Mouse (Mus musculus): ENCODE data around the gene Ednra. TPM values are rescaled to one million over a fixed set of nuclear protein-coding genes. Genes with fewer than 3 reads are reported as not detected.
A peak's percentile ranks its signal among the peaks of the same experiment; 100 is the strongest.

Gene Ednra
- 56.3 and 58.4 TPM in 2 replicates for polyA plus RNA-seq (2015; fragmentation: Nextera tagmentation; extraction: Ambion mirVana)

GRCm38 (mm10) chr8:77724046-77724930 is at the start of gene Ednra:
Gene Ednra, minus strand, starts transcription at chr8:77724464.
- H3K27me3 ChIP-seq, result no peaks in the 10 kb centered on the region
- WGBS, result under 1% methylated on average over 27 of the region's 27 CpGs
- H3K4me1 ChIP-seq, result peaks cover 53% of the 10 kb centered on the region
- H3K9me3 ChIP-seq, result no peaks in the 10 kb centered on the region
- peak within 1 kb of the TSS; percentile 89 for H3K9ac ChIP-seq
- ATAC-seq (ENCODE audit: insufficient number of reproducible peaks, insufficient read depth, low FRiP score, low TSS enrichment, low read depth), result peak; percentile 78
- peak within 1 kb of the TSS; percentile 68 for H3K4me2 ChIP-seq
- peaks cover 9% of the 10 kb centered on the region for H3K36me3 ChIP-seq
- H3K27ac ChIP-seq, result peak within 1 kb of the TSS; percentile 99
- peak within 1 kb of the TSS; percentile 64 for H3K4me3 ChIP-seq

GRCm38 (mm10) chr8:77773831-77774230 is 49.6 kb upstream of the Ednra start:
- H3K4me3 ChIP-seq, result no peak overlapping the region
- H3K4me1 ChIP-seq, result peaks cover 4% of the 10 kb centered on the region; the same call in 1 of the 2 replicates
- H3K4me2 ChIP-seq, result no peak overlapping the region
- 55% methylated on average over 4 of the region's 4 CpGs for WGBS
- H3K27ac ChIP-seq, result no peak overlapping the region
- no peaks in the 10 kb centered on the region for H3K27me3 ChIP-seq
- no peaks in the 10 kb centered on the region for H3K36me3 ChIP-seq
- ATAC-seq (ENCODE audit: insufficient number of reproducible peaks, insufficient read depth, low FRiP score, low TSS enrichment, low read depth), result no peak
- H3K9ac ChIP-seq, result no peak overlapping the region
- no peaks in the 10 kb centered on the region for H3K9me3 ChIP-seq

- no peak for ATAC-seq (ENCODE audit: insufficient number of reproducible peaks, insufficient read depth, low FRiP score, low TSS enrichment, low read depth)
These were observed 49.0 kb upstream of the Ednra start for GRCm38 (mm10) chr8:77773256-77773655.

GRCm38 (mm10) chr8:77772210-77772886 is 48.1 kb upstream of the Ednra start:
- H3K36me3 ChIP-seq, result no peaks in the 10 kb centered on the region

More at GRCm38 (mm10) chr8:77773256-77773655, 49.0 kb upstream of the Ednra start:
- peaks cover 4% of the 10 kb centered on the region; the same call in 1 of the 2 replicates for H3K4me1 ChIP-seq
- WGBS, result 76% methylated on average over 5 of the region's 5 CpGs
- H3K36me3 ChIP-seq, result no peaks in the 10 kb centered on the region
- no peak overlapping the region for H3K4me2 ChIP-seq
- no peak overlapping the region for H3K9ac ChIP-seq
- H3K4me3 ChIP-seq, result no peak overlapping the region
- H3K27ac ChIP-seq, result no peak overlapping the region
- H3K27me3 ChIP-seq, result no peaks in the 10 kb centered on the region
- no peaks in the 10 kb centered on the region for H3K9me3 ChIP-seq

GRCm38 (mm10) chr8:77770966-77771365 is 46.7 kb upstream of the Ednra start:
- no peak overlapping the region for H3K27ac ChIP-seq
- no peaks in the 10 kb centered on the region for H3K27me3 ChIP-seq
- no peak overlapping the region for H3K4me3 ChIP-seq
- H3K36me3 ChIP-seq, result no peaks in the 10 kb centered on the region
- no peak overlapping the region for H3K4me2 ChIP-seq
- no peak for ATAC-seq (ENCODE audit: insufficient number of reproducible peaks, insufficient read depth, low FRiP score, low TSS enrichment, low read depth)
- H3K4me1 ChIP-seq, result peaks cover 4% of the 10 kb centered on the region; the same call in 1 of the 2 replicates
- no peak overlapping the region for H3K9ac ChIP-seq
- no peaks in the 10 kb centered on the region for H3K9me3 ChIP-seq
- 44% methylated on average over 3 of the region's 3 CpGs for WGBS

More at GRCm38 (mm10) chr8:77772210-77772886, 48.1 kb upstream of the Ednra start:
- peaks cover 4% of the 10 kb centered on the region; the same call in 1 of the 2 replicates for H3K4me1 ChIP-seq
- no peak overlapping the region for H3K4me3 ChIP-seq
- no peak overlapping the region for H3K4me2 ChIP-seq
- no peak overlapping the region for H3K9ac ChIP-seq
- H3K27me3 ChIP-seq, result no peaks in the 10 kb centered on the region
- no peak overlapping the region for H3K27ac ChIP-seq
- no peaks in the 10 kb centered on the region for H3K9me3 ChIP-seq
- ATAC-seq (ENCODE audit: insufficient number of reproducible peaks, insufficient read depth, low FRiP score, low TSS enrichment, low read depth), result no peak
- 52% methylated on average over 5 of the region's 5 CpGs for whole genome bisulfite sequencing

- H3K4me1 ChIP-seq, result peaks cover 4% of the 10 kb centered on the region; the same call in 1 of the 2 replicates
- H3K9ac ChIP-seq, result no peak overlapping the region
- no peak overlapping the region for H3K4me2 ChIP-seq
- no peak overlapping the region for H3K4me3 ChIP-seq
- H3K9me3 ChIP-seq, result no peaks in the 10 kb centered on the region
- WGBS, result 97% methylated on average over 5 of the region's 5 CpGs
- ATAC-seq (ENCODE audit: insufficient number of reproducible peaks, insufficient read depth, low FRiP score, low TSS enrichment, low read depth), result no peak
- H3K27me3 ChIP-seq, result no peaks in the 10 kb centered on the region
- H3K27ac ChIP-seq, result no peak overlapping the region
- H3K36me3 ChIP-seq, result no peaks in the 10 kb centered on the region
These were observed 44.7 kb upstream of the Ednra start for GRCm38 (mm10) chr8:77768916-77769315.

- Histone ChIP-seq H3K4me2 (no peak overlapping the region), H3K27ac (no peak overlapping the region), H3K27me3 (no peaks in the 10 kb centered on the region), H3K4me3 (no peak overlapping the region), H3K9ac (no peak overlapping the region), H3K9me3 (peaks cover 6% of the 10 kb centered on the region), H3K4me1 (no peaks in the 10 kb centered on the region), H3K36me3 (no peaks in the 10 kb centered on the region)
- ATAC-seq (ENCODE audit: insufficient number of reproducible peaks, insufficient read depth, low FRiP score, low TSS enrichment, low read depth), result no peak
- WGBS, result 50% methylated on average over 8 of the region's 8 CpGs
These were observed 40.0 kb upstream of the Ednra start for GRCm38 (mm10) chr8:77764253-77764652.

- H3K4me2 ChIP-seq, result no peak overlapping the region
- 65% methylated on average over 3 of the region's 3 CpGs for WGBS
These were observed 38.7 kb upstream of the Ednra start for GRCm38 (mm10) chr8:77762967-77763366.

GRCm38 (mm10) chr8:77755441-77755840 is 31.2 kb upstream of the Ednra start:
- Histone ChIP-seq H3K36me3 (no peaks in the 10 kb centered on the region), H3K4me2 (no peak overlapping the region), H3K27ac (no peak overlapping the region), H3K27me3 (no peaks in the 10 kb centered on the region), H3K9me3 (no peaks in the 10 kb centered on the region), H3K4me3 (no peak overlapping the region), H3K4me1 (peaks cover 12% of the 10 kb centered on the region; the same call in 1 of the 2 replicates), H3K9ac (no peak overlapping the region)
- ATAC-seq (ENCODE audit: insufficient number of reproducible peaks, insufficient read depth, low FRiP score, low TSS enrichment, low read depth), result peak; percentile 26; the same call in 1 of the 2 replicates
- WGBS, result 25% methylated on average over 4 of the region's 4 CpGs

More at GRCm38 (mm10) chr8:77762967-77763366, 38.7 kb upstream of the Ednra start:
- no peak for ATAC-seq (ENCODE audit: insufficient number of reproducible peaks, insufficient read depth, low FRiP score, low TSS enrichment, low read depth)
- Histone ChIP-seq H3K9me3 (peaks cover 6% of the 10 kb centered on the region), H3K9ac (no peak overlapping the region), H3K27me3 (no peaks in the 10 kb centered on the region), H3K4me1 (no peaks in the 10 kb centered on the region), H3K4me3 (no peak overlapping the region), H3K36me3 (no peaks in the 10 kb centered on the region), H3K27ac (no peak overlapping the region)

- Histone ChIP-seq H3K9me3 (no peaks in the 10 kb centered on the region), H3K9ac (no peak overlapping the region), H3K36me3 (no peaks in the 10 kb centered on the region), H3K4me3 (no peak overlapping the region), H3K27me3 (no peaks in the 10 kb centered on the region), H3K4me1 (peaks cover 12% of the 10 kb centered on the region; the same call in 1 of the 2 replicates), H3K4me2 (no peak overlapping the region), H3K27ac (no peak overlapping the region)
- no peak for ATAC-seq (ENCODE audit: insufficient number of reproducible peaks, insufficient read depth, low FRiP score, low TSS enrichment, low read depth)
- 87% methylated on average over 5 of the region's 5 CpGs for WGBS
These were observed 29.5 kb upstream of the Ednra start for GRCm38 (mm10) chr8:77753796-77754195.

- Histone ChIP-seq H3K4me1 (peaks cover 12% of the 10 kb centered on the region; the same call in 1 of the 2 replicates), H3K27me3 (no peaks in the 10 kb centered on the region), H3K4me2 (no peak overlapping the region), H3K9me3 (no peaks in the 10 kb centered on the region), H3K36me3 (no peaks in the 10 kb centered on the region), H3K27ac (no peak overlapping the region), H3K9ac (no peak overlapping the region), H3K4me3 (no peak overlapping the region)
- 82% methylated on average over 3 of the region's 3 CpGs for WGBS
- ATAC-seq (ENCODE audit: insufficient number of reproducible peaks, insufficient read depth, low FRiP score, low TSS enrichment, low read depth), result no peak
These were observed 27.8 kb upstream of the Ednra start for GRCm38 (mm10) chr8:77752041-77752440.

Measured in embryonic facial prominence, embryonic 13.5 days (tissue).